Mouse (Mus musculus) granulocyte monocyte progenitor cell, adult 5-6 weeks (primary cell): Measurements from ENCODE around the gene Ddr1. TPM values are rescaled to one million over a fixed set of nuclear protein-coding genes. Genes with fewer than 3 reads are reported as not detected.

ENCODE experiments used
- ATAC-seq: replicated peaks from 2 replicates; pipeline ENCODE4 v1.8.0; 2016; ENCODE audit warnings: mild to moderate bottlenecking, moderate TSS enrichment, inconsistent platforms; ENCODE audit not compliant: poor library complexity, severe bottlenecking
- total RNA-seq, 2 experiments: library from RNA; stranded (forward) in 1 of 2; stranded (reverse) in 1 of 2; fragments of 200-712, 200-1000 nt in 1 of 2; fragments of >200 nt in 1 of 2; fragmentation: Nextera tagmentation in 1 of 2; gene quantifications; 2 replicates each; pipeline ENCODE4 v1.2.3; 2014 to 2017

Ddr1 gene
- total RNA-seq, 2 experiments from 2014 or later, result not detected

DNA sequence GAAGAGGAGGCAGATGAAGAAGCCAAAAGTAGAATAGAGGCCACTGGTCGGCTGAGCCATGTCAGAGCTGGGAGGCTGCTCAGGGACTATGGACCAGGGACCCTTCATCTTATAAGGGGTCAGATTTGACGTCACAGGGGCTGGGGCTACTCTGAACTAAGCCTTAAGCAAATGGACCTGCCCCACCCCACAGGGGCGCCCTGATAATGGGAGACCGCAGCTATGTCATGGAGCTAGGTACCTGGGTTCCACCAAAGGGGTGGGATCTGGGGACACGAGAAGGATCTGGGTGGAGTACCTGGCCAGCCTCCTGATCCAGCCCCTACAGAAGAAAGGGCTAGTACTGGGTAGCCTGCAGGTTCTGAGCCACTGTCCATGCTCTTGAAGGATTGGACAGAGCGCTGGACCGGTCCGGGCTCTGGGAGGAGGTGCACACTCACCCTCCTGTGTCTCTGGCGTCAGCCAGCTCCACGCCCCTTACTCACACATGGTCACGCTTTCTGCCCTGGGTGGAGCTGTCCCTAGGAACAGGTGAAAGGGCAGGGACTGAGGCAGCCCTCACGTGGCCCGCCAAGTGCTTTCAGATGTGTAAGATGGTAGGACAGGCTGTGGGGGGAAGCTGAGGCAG is 60.7 kb downstream of the Ddr1 start, which contains the start of gene Mucl3:
Mucl3 (minus strand) TSS at position 87 of the 628 bp plus-strand sequence.
- ATAC-seq, result no peak

DNA sequence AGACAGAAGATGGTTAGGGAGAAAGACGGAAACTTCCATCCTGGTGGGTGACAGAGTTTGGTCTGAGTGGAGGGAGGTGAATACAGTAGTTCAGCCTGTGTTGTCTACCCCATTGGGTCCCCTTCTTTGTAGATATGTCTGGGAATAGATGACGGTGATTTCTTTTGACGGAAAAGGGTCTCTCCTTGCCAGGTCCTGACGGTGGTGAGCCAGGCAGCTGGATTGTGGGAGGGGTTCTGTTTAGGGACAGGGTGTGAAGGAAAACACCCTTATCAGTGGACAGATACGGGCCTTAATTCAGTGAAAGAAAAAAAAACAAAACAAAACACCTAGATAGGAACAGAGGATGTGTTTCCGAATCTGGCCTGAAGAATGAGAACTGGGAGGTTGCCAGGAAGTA is 65.1 kb downstream of the Ddr1 start:
- ATAC-seq, result no peak

DNA sequence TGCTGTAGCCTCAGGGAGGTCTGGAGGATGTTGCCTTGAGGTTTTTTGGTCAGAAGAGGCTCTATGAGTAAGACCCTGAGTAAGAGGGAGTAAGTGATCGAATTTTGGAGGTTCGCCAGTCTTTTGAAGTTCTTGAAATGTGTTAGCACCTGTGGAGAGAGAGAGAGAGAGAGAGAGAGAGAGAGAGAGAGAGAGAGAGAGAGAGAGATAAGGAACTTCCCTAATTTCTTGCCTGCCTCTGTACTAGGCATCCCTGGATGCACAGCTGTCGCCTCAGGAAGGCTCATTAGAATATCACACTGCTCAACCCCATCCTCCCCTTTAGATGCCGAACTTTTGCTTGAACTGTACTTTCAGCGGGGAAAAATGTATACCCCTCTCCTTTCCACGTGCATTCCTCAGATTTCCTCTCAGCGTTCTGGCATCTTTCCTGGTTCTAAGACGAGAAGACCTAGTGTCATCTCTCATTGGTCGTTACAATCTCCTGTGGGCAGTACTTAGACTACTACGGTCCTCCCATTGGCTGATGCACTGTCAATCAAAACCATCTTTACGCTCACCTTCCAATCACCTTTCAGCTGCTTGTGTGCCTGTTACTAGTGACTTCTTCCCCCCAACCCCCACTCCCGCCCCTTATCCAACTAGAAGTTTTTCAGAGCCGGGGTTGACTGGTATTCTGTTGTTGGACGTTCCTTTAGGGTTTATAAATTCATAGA is 65.8 kb downstream of the Ddr1 start:
- no peak for ATAC-seq

DNA sequence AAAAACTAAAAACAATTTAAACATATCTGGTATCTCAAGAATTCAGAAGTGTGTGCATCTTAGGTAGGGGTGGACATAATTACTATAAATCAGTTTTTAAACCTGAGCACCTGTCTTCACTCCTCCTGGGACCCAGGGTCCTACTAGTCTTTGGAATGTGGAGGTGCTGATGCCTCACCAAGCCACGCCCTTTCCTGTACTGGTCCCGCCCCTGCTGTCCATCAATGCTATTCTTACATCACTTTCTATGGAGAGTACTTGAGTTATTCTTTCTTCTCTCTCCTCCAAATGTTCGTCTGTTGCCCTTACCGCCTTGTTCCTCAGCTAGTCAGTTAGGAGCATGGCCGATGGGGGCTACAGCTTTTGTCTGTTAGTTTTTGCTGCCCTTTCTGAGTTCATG is 68.1 kb downstream of the Ddr1 start:
- ATAC-seq, result peak; percentile 58

DNA sequence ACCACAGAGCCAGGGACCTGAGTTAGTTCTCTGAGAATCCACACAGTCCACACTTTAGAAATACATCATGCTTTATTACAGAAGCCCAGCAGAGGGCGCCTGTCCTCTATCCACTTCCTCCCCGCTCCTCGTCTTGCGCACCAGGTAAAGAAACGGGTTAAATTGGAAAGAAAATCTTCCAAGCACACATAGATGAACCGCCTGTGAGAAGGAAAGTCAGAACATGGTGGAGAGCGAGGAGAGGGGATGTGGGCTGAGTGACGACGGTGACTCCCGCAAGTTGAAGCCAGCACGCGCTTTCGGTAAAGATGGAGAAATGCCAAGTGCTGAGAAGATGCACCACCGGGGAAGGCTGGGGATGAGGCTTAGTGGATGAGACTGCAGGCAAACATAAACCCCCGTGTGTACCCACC is 68.7 kb downstream of the Ddr1 start:
- ATAC-seq, result peak; percentile 66

DNA sequence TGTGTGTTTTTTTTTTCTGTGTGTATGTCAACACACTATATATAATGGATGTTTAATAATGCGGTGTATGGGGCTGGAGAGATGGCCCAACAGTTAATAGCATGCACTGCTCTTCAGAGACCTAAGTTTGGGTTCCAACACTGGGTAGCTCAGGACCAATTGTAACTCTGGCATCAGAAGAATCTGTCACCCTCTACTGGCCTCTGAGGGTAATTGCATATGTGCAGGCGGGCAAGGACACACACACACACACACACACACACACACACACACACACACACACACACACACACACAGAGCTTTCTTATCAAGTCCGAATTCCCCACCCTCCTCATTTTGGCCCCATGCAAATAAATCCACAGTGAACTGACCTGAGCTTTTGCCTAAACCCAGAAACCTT is 69.2 kb downstream of the Ddr1 start:
- ATAC-seq, result no peak; the same call in 1 of the 2 replicates

DNA sequence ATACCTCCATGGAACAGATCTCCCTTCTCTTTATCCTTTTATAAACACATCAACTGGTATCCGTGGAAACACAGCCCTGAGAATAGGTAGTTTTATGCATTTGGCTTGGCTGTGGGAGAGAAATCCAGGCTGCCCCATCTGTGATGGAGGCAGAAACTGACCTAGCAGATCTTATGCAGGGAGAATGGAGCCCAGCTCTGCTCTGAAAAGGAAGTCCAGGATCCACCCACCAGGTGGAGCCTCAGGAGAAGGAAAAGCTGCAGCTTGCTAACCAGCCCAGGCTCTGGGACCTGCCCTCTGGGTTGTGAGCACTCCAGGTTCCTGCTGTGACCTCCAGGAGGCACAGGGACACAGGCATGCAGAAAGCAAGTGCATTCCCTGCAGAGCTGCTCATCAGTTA is 70.4 kb downstream of the Ddr1 start:
- ATAC-seq, result no peak

Other genes with a start within 250 kb of the Ddr1 start
- gene H2-Q10, start 234.5 kb downstream of the Ddr1 start, total RNA-seq (2014; fragmentation: Nextera tagmentation), result 0.36 and 1.0 TPM in 2 replicates
- gene H2-Q10, start 234.5 kb downstream of the Ddr1 start, total RNA-seq (2017), result 0.22 TPM in 1 of 2 replicates, not detected in the other
- gene Pou5f1, start 198.6 kb downstream of the Ddr1 start, total RNA-seq (2014; fragmentation: Nextera tagmentation), result 0.92 TPM in 1 of 2 replicates, not detected in the other
- gene Pou5f1, start 198.6 kb downstream of the Ddr1 start, total RNA-seq (2017), result not detected in 2 replicates
- 20.3 and 23.9 TPM in 2 replicates for gene Tcf19, start 187.8 kb downstream of the Ddr1 start, total RNA-seq (2014; fragmentation: Nextera tagmentation)
- 5.3 and 8.6 TPM in 2 replicates for gene Tcf19, start 187.8 kb downstream of the Ddr1 start, total RNA-seq (2017)
- gene Cchcr1, start 187.5 kb downstream of the Ddr1 start, total RNA-seq (2014; fragmentation: Nextera tagmentation), result 1.0 and 14.4 TPM in 2 replicates
- 2.7 and 5.3 TPM in 2 replicates for gene Cchcr1, start 187.5 kb downstream of the Ddr1 start, total RNA-seq (2017)
- gene Psors1c2, start 171.4 kb downstream of the Ddr1 start, total RNA-seq (2014; fragmentation: Nextera tagmentation), result not detected in 2 replicates
- not detected in 2 replicates for gene Psors1c2, start 171.4 kb downstream of the Ddr1 start, total RNA-seq (2017)
- not detected in 2 replicates for gene Cdsn, start 152.5 kb downstream of the Ddr1 start, total RNA-seq (2014; fragmentation: Nextera tagmentation)
- gene Cdsn, start 152.5 kb downstream of the Ddr1 start, total RNA-seq (2017), result not detected in 2 replicates
- not detected in 2 replicates for gene 2300002M23Rik, start 137.2 kb downstream of the Ddr1 start, total RNA-seq (2014; fragmentation: Nextera tagmentation)
- not detected in 2 replicates for gene 2300002M23Rik, start 137.2 kb downstream of the Ddr1 start, total RNA-seq (2017)
- gene Sfta2, start 103.1 kb downstream of the Ddr1 start, total RNA-seq (2014; fragmentation: Nextera tagmentation), result not detected in 2 replicates
- not detected in 2 replicates for gene Sfta2, start 103.1 kb downstream of the Ddr1 start, total RNA-seq (2017)
- gene Gm9573, start 78.0 kb downstream of the Ddr1 start, total RNA-seq (2014; fragmentation: Nextera tagmentation), result not detected in 2 replicates
- gene Gm9573, start 78.0 kb downstream of the Ddr1 start, total RNA-seq (2017), result not detected in 2 replicates
- gene Mucl3, start 60.9 kb downstream of the Ddr1 start, total RNA-seq (2014; fragmentation: Nextera tagmentation), result not detected in 2 replicates
- gene Mucl3, start 60.9 kb downstream of the Ddr1 start, total RNA-seq (2017), result not detected in 2 replicates
- gene Vars2, start 37.0 kb downstream of the Ddr1 start, total RNA-seq (2014; fragmentation: Nextera tagmentation), result 7.3 and 30.1 TPM in 2 replicates
- 7.8 and 16.2 TPM in 2 replicates for gene Vars2, start 37.0 kb downstream of the Ddr1 start, total RNA-seq (2017)
- gene Gtf2h4, start 30.9 kb downstream of the Ddr1 start, total RNA-seq (2014; fragmentation: Nextera tagmentation), result 20.3 and 41.9 TPM in 2 replicates
- 32.6 and 40.4 TPM in 2 replicates for gene Gtf2h4, start 30.9 kb downstream of the Ddr1 start, total RNA-seq (2017)
- 4.6 and 18.1 TPM in 2 replicates for gene Ier3, start 117.1 kb upstream of the Ddr1 start, total RNA-seq (2014; fragmentation: Nextera tagmentation)
- 44.3 and 53.7 TPM in 2 replicates for gene Ier3, start 117.1 kb upstream of the Ddr1 start, total RNA-seq (2017)
- 66.8 and 109 TPM in 2 replicates for gene Flot1, start 118.6 kb upstream of the Ddr1 start, total RNA-seq (2014; fragmentation: Nextera tagmentation)
- gene Flot1, start 118.6 kb upstream of the Ddr1 start, total RNA-seq (2017), result 58.3 and 63.6 TPM in 2 replicates
- 640 and 699 TPM in 2 replicates for gene Tubb5, start 133.7 kb upstream of the Ddr1 start, total RNA-seq (2014; fragmentation: Nextera tagmentation)
- 874 and 1,022 TPM in 2 replicates for gene Tubb5, start 133.7 kb upstream of the Ddr1 start, total RNA-seq (2017)
- 103 and 159 TPM in 2 replicates for gene Mdc1, start 136.9 kb upstream of the Ddr1 start, total RNA-seq (2014; fragmentation: Nextera tagmentation)
- gene Mdc1, start 136.9 kb upstream of the Ddr1 start, total RNA-seq (2017), result 23.7 and 28.6 TPM in 2 replicates
- 66.8 and 88.9 TPM in 2 replicates for gene Nrm, start 156.7 kb upstream of the Ddr1 start, total RNA-seq (2014; fragmentation: Nextera tagmentation)
- 41.5 and 46.0 TPM in 2 replicates for gene Nrm, start 156.7 kb upstream of the Ddr1 start, total RNA-seq (2017)
- 56.9 and 60.9 TPM in 2 replicates for gene Ppp1r18, start 161.0 kb upstream of the Ddr1 start, total RNA-seq (2014; fragmentation: Nextera tagmentation)
- 15.0 and 17.4 TPM in 2 replicates for gene Ppp1r18, start 161.0 kb upstream of the Ddr1 start, total RNA-seq (2017)
- 79.2 and 111 TPM in 2 replicates for gene Dhx16, start 175.2 kb upstream of the Ddr1 start, total RNA-seq (2014; fragmentation: Nextera tagmentation)
- gene Dhx16, start 175.2 kb upstream of the Ddr1 start, total RNA-seq (2017), result 44.3 and 57.8 TPM in 2 replicates
- gene 2310061I04Rik, start 192.8 kb upstream of the Ddr1 start, total RNA-seq (2014; fragmentation: Nextera tagmentation), result 97.8 and 112 TPM in 2 replicates
- 6.2 and 8.4 TPM in 2 replicates for gene 2310061I04Rik, start 192.8 kb upstream of the Ddr1 start, total RNA-seq (2017)
- 17.8 and 25.6 TPM in 2 replicates for gene Atat1, start 205.5 kb upstream of the Ddr1 start, total RNA-seq (2014; fragmentation: Nextera tagmentation)
- 5.4 and 8.0 TPM in 2 replicates for gene Atat1, start 205.5 kb upstream of the Ddr1 start, total RNA-seq (2017)
- gene Mrps18b, start 211.8 kb upstream of the Ddr1 start, total RNA-seq (2014; fragmentation: Nextera tagmentation), result 100 and 151 TPM in 2 replicates
- gene Mrps18b, start 211.8 kb upstream of the Ddr1 start, total RNA-seq (2017), result 62.6 and 72.8 TPM in 2 replicates
- 78.2 and 83.9 TPM in 2 replicates for gene Ppp1r10, start 211.8 kb upstream of the Ddr1 start, total RNA-seq (2014; fragmentation: Nextera tagmentation)
- gene Ppp1r10, start 211.8 kb upstream of the Ddr1 start, total RNA-seq (2017), result 79.2 and 87.5 TPM in 2 replicates